Mouse (Mus musculus): ENCODE data around the gene Mblac1.
"Not testable (repeated sequence)": the region's sequence is repeated elsewhere in the genome, so short reads cannot be mapped to it uniquely, and the experiment has no call there.

The Mblac1 gene

DNA sequence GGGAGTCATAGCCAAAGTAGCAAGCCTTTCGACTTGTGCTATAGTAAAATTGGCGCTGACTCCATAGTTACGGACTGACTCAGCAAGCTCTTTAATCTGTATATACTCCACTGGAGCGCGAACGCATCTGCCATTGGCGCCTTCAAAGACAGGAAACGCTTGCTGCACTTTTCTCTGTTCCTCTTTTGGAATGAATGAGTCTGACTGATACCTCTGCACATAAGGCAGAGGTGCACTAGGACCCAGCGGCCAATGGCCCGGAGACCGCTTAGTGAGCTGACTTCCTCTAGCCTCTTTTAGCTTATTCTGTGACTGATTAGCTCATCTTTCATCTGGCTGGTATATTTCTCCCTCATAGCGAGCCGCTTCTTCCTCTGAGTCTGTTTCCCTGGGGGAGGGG, 22.5 kb downstream of the Mblac1 start:
- not testable (repeated sequence) for DNase-seq (ENCODE audit: low spot score)

DNA sequence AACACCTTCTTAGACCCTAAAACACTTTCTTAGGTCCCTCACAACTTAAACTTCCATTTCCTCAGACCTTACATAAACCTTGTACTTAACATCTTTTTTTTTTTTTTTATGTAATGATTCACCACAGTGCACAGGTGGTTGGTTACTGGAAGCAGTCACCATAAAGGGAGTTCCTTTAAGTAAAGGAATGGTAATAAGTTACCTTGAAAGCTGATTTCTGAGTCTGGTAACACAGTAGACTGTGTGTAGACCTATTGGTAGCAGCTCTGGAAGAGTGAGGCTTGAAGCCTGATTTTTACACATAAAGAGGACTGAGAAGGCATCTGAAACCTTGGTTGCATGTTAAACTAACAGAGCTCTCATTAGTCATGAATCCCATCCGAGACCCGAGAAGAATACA, 25.8 kb downstream of the Mblac1 start:
- DNase-seq (ENCODE audit: low spot score) = no peak

DNA sequence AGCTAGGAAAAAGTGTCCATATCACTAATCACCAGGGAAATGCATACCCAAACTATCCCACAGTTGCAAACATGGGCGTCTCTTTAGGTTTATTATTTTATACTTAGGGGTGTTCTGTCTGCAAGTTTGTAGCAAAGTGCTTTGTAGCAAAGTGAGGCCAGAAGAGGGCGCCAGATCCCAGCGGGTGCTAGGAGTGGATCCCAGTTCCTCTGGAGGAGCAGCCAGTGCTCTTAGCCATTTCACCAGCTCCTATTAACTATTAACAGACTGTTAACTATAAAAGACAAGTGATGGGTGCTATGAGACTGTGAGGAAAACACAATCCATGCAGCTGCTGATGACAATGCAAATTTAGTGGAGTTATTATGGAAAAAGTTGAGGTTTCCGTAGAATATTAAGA, 28.0 kb downstream of the Mblac1 start:
- peak; percentile 28 for DNase-seq (ENCODE audit: low spot score)

DNA sequence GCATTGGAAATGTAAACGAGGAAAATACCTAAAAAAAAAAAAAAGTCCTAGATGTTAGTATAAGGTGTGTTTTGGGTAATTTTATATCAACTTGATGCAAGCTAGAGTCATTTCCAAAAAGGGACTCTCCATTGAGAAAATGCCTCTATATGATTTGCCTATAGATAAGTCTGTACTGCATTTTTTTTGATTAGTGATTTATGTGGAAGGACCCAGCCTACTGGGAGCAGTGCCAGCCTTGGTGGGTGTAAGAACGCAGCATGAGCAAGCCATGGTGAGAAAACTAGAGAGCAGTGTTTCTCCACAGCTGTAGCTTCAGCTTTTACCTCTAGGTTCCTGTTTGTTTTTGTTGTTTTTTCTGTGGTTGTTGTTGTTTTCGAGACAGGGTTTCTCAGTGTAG, 29.2 kb downstream of the Mblac1 start:
- DNase-seq (ENCODE audit: low spot score) = no peak

DNA sequence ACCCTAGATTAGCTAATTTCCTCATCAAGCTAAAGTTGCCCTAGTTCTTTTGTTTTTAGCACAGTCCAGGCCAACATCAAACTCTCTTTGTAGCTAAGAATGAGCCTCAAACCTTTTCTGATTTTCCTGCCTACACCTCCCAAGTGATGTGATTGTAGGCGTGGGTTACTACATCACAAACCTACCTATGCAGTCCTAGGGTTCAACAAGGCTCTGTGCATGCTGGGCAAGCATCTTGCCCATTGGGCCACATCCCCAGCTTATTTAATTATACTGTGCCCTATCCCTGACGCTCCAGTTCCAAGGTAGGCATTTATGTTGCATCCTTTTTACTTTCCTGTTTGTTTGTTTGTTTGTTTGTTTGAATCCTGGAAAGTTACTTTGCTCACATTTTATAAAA, 31.6 kb downstream of the Mblac1 start, which contains the start of gene Nxpe5:
Gene Nxpe5 (plus strand): TSS at position 199 of the 400 bp plus-strand sequence.
- DNase-seq (ENCODE audit: low spot score) = no peak

DNA sequence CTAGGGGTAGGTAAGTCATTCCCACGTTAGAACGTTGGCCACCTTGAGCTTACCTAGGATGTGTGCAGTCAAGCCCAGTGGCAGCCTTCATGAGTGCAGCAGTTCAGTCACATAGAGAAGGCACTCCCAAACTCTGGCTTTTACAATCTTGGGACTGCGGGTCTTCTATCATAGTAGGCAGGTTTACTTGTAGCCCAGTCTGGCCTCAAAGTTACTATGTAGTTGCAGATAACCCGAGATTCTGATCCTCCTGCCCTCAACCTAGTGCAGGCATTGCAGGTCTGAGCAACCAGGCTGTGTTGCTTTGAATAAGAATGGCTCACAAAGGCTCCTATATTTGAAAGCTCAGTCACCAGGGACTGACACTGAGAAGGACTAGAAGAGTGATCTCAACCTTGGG, 32.4 kb downstream of the Mblac1 start:
- no peak for DNase-seq (ENCODE audit: low spot score)

DNA sequence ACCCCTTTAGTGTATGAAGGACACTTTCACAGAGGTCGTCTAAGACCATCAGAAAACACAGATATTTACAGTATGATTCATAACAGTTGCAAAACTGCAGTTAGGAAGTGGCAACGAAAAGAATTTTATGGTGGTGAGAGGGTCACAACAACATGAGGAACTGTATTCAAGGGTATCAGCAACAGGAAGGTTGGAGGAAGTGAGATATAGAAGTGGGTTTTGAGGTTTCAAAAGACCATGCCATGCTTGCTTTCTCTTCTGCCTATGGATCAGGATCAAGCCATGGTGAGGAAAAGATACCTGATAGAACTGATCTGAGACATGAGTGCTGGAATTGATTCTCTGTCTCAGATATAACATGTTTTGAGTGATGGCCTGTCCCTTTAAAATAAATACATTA, 33.3 kb downstream of the Mblac1 start:
- no peak for DNase-seq (ENCODE audit: low spot score)

DNA sequence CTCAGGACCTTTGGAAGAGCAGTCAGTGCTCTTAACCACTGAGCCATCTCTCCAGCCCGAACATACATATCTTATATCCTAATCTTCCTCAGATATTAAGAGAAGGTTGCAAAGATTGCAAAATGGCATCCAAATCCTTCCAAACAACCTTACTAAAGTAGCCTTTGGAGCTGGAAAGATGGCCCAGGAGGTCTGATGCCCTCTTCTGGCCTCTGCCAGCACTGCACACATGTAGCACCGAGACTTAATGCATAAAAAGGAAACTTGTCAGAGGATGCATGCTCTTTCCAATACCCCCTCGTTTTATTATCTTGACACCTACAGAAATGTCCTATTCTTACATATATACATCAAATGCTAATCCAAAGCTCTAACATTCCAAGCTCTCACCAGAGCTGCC, 33.9 kb downstream of the Mblac1 start:
- DNase-seq (ENCODE audit: low spot score) = no peak

DNA sequence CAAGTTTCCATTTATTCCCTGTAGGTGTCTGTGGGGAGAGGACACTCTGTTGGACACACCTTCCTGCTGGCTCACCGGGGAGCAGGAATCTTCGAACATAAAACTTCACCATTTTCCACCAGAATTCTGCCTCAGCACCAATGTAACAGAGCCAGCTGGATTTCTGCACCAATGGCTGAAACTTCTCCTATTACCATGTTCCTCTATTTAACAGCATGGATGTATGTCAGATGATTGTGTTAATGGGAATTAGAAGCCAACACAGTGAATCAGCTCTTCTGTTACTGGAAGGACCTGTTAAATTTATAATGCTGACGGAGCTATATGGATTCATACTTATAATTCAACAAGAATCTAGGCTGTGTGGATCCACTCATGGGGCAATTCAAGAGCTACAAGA, 35.4 kb downstream of the Mblac1 start:
- no peak for DNase-seq (ENCODE audit: low spot score)

DNA sequence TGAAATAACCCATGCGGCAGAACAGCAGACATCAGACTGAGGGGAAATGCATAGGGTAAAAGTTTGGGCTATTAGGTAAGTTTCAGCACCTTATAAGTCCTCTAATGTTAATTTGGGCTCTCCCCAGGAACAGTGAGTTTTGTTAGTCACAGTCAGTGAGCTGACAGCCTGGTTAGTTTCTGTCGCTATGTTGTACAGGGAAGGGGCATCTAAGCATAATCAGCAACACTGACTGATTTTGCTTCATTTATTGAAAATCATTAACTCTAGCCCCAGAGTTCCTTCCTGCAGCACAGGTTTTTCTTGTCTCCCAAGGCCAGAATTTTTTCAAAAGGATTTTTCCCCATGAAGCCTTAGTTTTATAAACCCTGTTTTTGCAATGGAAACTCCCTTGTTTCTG, 39.7 kb downstream of the Mblac1 start:
- no peak for DNase-seq (ENCODE audit: low spot score)

DNA sequence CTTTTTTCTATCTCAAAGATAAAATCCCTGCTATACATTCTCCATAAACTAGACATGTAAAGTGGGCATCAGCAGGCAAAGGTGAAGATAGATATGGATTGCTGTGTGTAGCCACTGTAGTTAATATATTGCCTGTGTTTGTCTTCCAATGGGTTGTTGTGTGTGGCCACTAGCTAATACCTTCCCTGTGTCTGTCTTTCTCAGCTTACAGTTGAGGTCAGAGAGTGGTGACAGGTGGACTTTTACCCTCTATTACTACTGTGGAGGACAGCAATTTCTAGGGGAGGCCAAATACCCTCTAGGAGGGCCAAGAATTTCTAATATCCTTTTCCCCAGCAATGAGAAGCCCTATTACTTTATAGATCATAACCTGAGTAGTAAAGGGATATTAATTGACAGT, 40.1 kb downstream of the Mblac1 start:
- DNase-seq (ENCODE audit: low spot score) = no peak

DNA sequence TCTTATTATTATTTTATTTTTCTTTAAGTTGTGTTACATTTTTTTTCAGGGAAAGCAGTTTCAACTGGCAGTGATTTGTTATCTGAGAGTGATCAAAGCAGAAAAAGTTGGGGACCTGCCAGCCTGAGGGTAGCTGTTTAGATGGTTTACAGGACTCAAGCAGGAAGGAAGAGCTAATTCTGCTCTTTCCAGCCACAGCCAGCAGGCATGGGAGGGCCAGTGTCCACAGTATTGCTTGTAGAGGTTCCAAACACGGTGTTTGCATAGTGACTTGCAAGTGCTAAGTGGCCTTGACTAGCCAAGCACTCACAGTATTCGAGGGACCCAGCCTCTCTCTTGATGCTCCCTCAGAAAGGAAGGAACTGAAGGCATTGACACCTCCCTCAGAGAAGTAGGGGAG, 47.4 kb downstream of the Mblac1 start:
- no peak for DNase-seq (ENCODE audit: low spot score)
